Mouse (Mus musculus) olfactory bulb, adult 2 months (tissue): ENCODE data around the gene Tial1.

Experiments
- CTCF ChIP-seq: fragments of 200-500 bp; IDR thresholded peaks from 2 replicates; pipeline ENCODE4 v1.5.1; 2012; ENCODE audit warnings: low read depth, mild to moderate bottlenecking, low read length, moderate library complexity; ENCODE audit not compliant: insufficient read depth
- POLR2A ChIP-seq: fragments of 200-500 bp; IDR thresholded peaks from 2 replicates; pipeline ENCODE4 v1.6.1; 2012; ENCODE audit warnings: mild to moderate bottlenecking, low read depth, low read length, moderate library complexity; ENCODE audit not compliant: insufficient read depth

- no peak for TF ChIP-seq POLR2A
- no peak for TF ChIP-seq CTCF
Observed at GRCm38 (mm10) chr7:128391267-128392057, 70.1 kb downstream of the Tial1 start.
